Mouse (Mus musculus) liver, adult 2 months (tissue): ENCODE measurements around the gene Jakmip3.

Source experiments
- CTCF ChIP-seq: fragments of 200-500 bp; IDR thresholded peaks from 2 replicates; pipeline ENCODE4 v1.5.1; 2011; ENCODE audit warnings: low read depth, low read length, control low read depth
- POLR2A ChIP-seq: fragments of 200-500 bp; IDR thresholded peaks from 2 replicates; pipeline ENCODE4 v1.6.1; 2011; ENCODE audit warnings: low read length, control low read depth; ENCODE audit not compliant: insufficient read depth; ENCODE audit errors: extremely low read depth

GRCm38 (mm10) chr7:138948309-138948708 is 7.8 kb downstream of the Jakmip3 start:
- no peak for TF ChIP-seq CTCF
- no peak for TF ChIP-seq POLR2A
